Mouse (Mus musculus): ENCODE data around the gene Ptch2.

Gene Ptch2

GRCm38 (mm10) chr4:117130790-117131189, 34.9 kb downstream of the Ptch2 start:
- no peak for DNase-seq

GRCm38 (mm10) chr4:117131198-117131597, 35.3 kb downstream of the Ptch2 start:
- no peak for DNase-seq

- peak; percentile 82 for DNase-seq
Measured at GRCm38 (mm10) chr4:117131890-117132793, 36.3 kb downstream of the Ptch2 start.

GRCm38 (mm10) chr4:117132794-117133143, 36.9 kb downstream of the Ptch2 start:
- no peak for DNase-seq

GRCm38 (mm10) chr4:117133366-117133796, 37.5 kb downstream of the Ptch2 start:
- DNase-seq: no peak

- peak; percentile 97 for DNase-seq
Measured at GRCm38 (mm10) chr4:117133817-117134600, 38.1 kb downstream of the Ptch2 start, which contains the start of gene Plk3. TSS of gene Plk3 (minus strand) at chr4:117133963.

- DNase-seq: no peak
Measured at GRCm38 (mm10) chr4:117134601-117134995, 38.7 kb downstream of the Ptch2 start.

GRCm38 (mm10) chr4:117136034-117136433, 40.2 kb downstream of the Ptch2 start:
- DNase-seq: no peak

- no peak for DNase-seq
Measured at GRCm38 (mm10) chr4:117138295-117139216, 42.7 kb downstream of the Ptch2 start.

- peak; percentile 63 for DNase-seq
Measured at GRCm38 (mm10) chr4:117139217-117139612, 43.3 kb downstream of the Ptch2 start.

GRCm38 (mm10) chr4:117140613-117141012, 44.7 kb downstream of the Ptch2 start:
- DNase-seq: no peak

GRCm38 (mm10) chr4:117143023-117143422, 47.1 kb downstream of the Ptch2 start:
- no peak for DNase-seq

- no peak for DNase-seq
Measured at GRCm38 (mm10) chr4:117145248-117145647, 49.4 kb downstream of the Ptch2 start.

GRCm38 (mm10) chr4:117146176-117146575, 50.3 kb downstream of the Ptch2 start:
- DNase-seq: peak; percentile 86

GRCm38 (mm10) chr4:117148047-117148713, 52.3 kb downstream of the Ptch2 start:
- DNase-seq: no peak

GRCm38 (mm10) chr4:117148815-117149214, 52.9 kb downstream of the Ptch2 start:
- no peak for DNase-seq

GRCm38 (mm10) chr4:117149291-117150211, 53.7 kb downstream of the Ptch2 start:
- no peak for DNase-seq

- DNase-seq: no peak
Measured at GRCm38 (mm10) chr4:117150212-117150733, 54.4 kb downstream of the Ptch2 start.

- no peak for DNase-seq
Measured at GRCm38 (mm10) chr4:117151416-117151815, 55.5 kb downstream of the Ptch2 start.

GRCm38 (mm10) chr4:117152714-117153113, 56.8 kb downstream of the Ptch2 start:
- DNase-seq: no peak
